Mouse (Mus musculus): ENCODE data around the gene Spag9. TPM values are rescaled to one million over a fixed set of nuclear protein-coding genes. Genes with fewer than 3 reads are reported as not detected.

Spag9 gene
- polyA plus RNA-seq, 1 experiment = 12.6 TPM

DNA sequence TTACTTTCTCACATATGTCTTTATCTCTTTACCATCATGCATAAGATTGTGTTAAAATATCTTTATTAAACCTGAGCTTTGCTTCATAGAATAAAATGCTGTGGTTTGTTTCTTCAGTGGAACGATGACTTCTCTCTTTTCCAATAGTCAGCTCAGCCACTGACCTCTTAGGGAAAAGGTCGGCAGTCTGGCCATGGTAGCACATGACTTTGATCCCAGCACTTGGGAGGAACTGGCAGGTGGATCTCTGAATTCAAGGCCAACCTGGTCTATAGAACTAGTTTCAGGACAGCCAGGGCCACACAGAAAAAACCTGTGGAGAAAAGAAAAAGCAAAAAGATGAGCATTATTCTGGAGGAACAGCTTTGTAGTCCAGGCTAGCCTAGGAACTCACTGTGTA is 7.5 kb downstream of the Spag9 start:
- Histone ChIP-seq H3K27me3 (ENCODE audit: control insufficient read depth, insufficient read depth, insufficient read length) (no peaks in the 10 kb centered on the region), H3K79me3 (ENCODE audit: low read depth) (peaks cover 70% of the 10 kb centered on the region), H3K36me3 (ENCODE audit: control insufficient read depth, insufficient read depth) (peaks cover 5% of the 10 kb centered on the region), H3K79me2 (ENCODE audit: control insufficient read depth, insufficient read depth) (peaks cover 91% of the 10 kb centered on the region), H3K4me3 (ENCODE audit: insufficient read depth, poor library complexity, severe bottlenecking) (no peak overlapping the region), H3ac (ENCODE audit: control insufficient read depth, insufficient read length, low read depth) (no peak overlapping the region)
- TF ChIP-seq USF1 (IDR thresholded peaks at IDR 0.05; ENCODE audit: low read depth) (no peak), FOSL1 (IDR thresholded peaks at IDR 0.05; ENCODE audit: insufficient read depth, low read length, poor library complexity, severe bottlenecking) (no peak), CEBPB (IDR thresholded peaks at IDR 0.05; ENCODE audit: low read depth) (no peak), CTCF (IDR thresholded peaks at IDR 0.05; ENCODE audit: control insufficient read depth, insufficient read depth, insufficient read length) (no peak), MYOD1 (IDR thresholded peaks at IDR 0.05; ENCODE audit: control insufficient read depth, insufficient read length, low read depth) (no peak), MAX (IDR thresholded peaks at IDR 0.05) (no peak), MYOG (IDR thresholded peaks at IDR 0.05; ENCODE audit: control insufficient read depth, extremely low read depth, insufficient read length) (no peak)

DNA sequence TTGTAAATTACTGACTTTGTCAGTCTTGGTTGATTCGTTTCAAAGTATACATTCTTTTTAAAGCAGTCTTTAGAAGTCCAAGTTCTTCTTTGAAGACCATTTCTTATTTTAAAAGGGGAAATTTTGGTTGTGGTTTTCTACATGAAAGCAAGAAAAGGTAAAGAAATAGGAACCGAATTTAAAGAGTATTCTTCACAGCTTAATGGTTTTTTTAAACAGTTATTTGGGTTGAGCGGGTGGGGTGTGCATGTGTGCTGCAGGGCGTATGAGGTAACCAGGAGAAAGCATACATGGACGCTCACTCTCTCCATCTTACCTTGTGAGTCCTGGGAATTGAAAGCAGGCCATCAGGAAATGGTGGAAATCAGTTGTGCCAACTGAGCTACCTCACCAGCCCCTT is 23.2 kb downstream of the Spag9 start:
- TF ChIP-seq MYOD1 (IDR thresholded peaks at IDR 0.05; ENCODE audit: control insufficient read depth, insufficient read length, low read depth) (no peak), MAX (IDR thresholded peaks at IDR 0.05) (no peak), CEBPB (IDR thresholded peaks at IDR 0.05; ENCODE audit: low read depth) (no peak), USF1 (IDR thresholded peaks at IDR 0.05; ENCODE audit: low read depth) (no peak), CTCF (IDR thresholded peaks at IDR 0.05; ENCODE audit: control insufficient read depth, insufficient read depth, insufficient read length) (no peak), MYOG (IDR thresholded peaks at IDR 0.05; ENCODE audit: control insufficient read depth, extremely low read depth, insufficient read length) (no peak), FOSL1 (IDR thresholded peaks at IDR 0.05; ENCODE audit: insufficient read depth, low read length, poor library complexity, severe bottlenecking) (no peak)
- H3K27me3 ChIP-seq (ENCODE audit: control insufficient read depth, insufficient read depth, insufficient read length) = no peaks in the 10 kb centered on the region

DNA sequence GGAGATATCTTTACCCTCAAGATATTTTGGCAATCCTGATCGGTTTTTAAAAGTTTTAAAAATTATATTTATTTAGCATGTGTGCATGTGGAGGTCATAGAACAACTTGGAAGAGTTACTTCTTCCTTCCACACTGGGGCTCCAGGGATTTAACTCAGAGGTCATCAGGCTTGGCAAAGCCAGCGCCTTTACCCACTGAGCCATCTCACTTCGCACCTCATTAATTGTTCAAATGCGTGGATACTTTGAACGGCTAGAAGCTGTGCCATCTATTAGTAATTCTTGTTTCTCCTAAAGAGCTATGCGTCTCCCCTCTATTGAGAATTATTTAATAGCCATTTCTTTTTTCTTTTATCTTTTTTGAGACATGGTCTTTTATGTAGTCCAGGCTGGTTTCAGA is 24.5 kb downstream of the Spag9 start:
- Histone ChIP-seq H3K79me3 (ENCODE audit: low read depth) (peaks cover 44% of the 10 kb centered on the region), H3K79me2 (ENCODE audit: control insufficient read depth, insufficient read depth) (peaks cover 85% of the 10 kb centered on the region), H3K36me3 (ENCODE audit: control insufficient read depth, insufficient read depth) (peaks cover 22% of the 10 kb centered on the region), H3K4me3 (ENCODE audit: insufficient read depth, poor library complexity, severe bottlenecking) (no peak overlapping the region), H3ac (ENCODE audit: control insufficient read depth, insufficient read length, low read depth) (no peak overlapping the region), H3K27me3 (ENCODE audit: control insufficient read depth, insufficient read depth, insufficient read length) (no peaks in the 10 kb centered on the region)
- TF ChIP-seq USF1 (IDR thresholded peaks at IDR 0.05; ENCODE audit: low read depth) = no peak
- no peak for TF ChIP-seq MYOD1 (IDR thresholded peaks at IDR 0.05; ENCODE audit: control insufficient read depth, insufficient read length, low read depth)
- TF ChIP-seq MYOG (IDR thresholded peaks at IDR 0.05; ENCODE audit: control insufficient read depth, extremely low read depth, insufficient read length) = no peak
- TF ChIP-seq FOSL1 (IDR thresholded peaks at IDR 0.05; ENCODE audit: insufficient read depth, low read length, poor library complexity, severe bottlenecking) = no peak
- no peak for TF ChIP-seq CTCF (IDR thresholded peaks at IDR 0.05; ENCODE audit: control insufficient read depth, insufficient read depth, insufficient read length)
- TF ChIP-seq MAX (IDR thresholded peaks at IDR 0.05) = no peak
- no peak for TF ChIP-seq CEBPB (IDR thresholded peaks at IDR 0.05; ENCODE audit: low read depth)

More for the DNA sequence above, 23.2 kb downstream of the Spag9 start:
- Histone ChIP-seq H3ac (ENCODE audit: control insufficient read depth, insufficient read length, low read depth) (no peak overlapping the region), H3K79me2 (ENCODE audit: control insufficient read depth, insufficient read depth) (peaks cover 76% of the 10 kb centered on the region), H3K4me3 (ENCODE audit: insufficient read depth, poor library complexity, severe bottlenecking) (no peak overlapping the region), H3K36me3 (ENCODE audit: control insufficient read depth, insufficient read depth) (peaks cover 18% of the 10 kb centered on the region), H3K79me3 (ENCODE audit: low read depth) (peaks cover 34% of the 10 kb centered on the region)

DNA sequence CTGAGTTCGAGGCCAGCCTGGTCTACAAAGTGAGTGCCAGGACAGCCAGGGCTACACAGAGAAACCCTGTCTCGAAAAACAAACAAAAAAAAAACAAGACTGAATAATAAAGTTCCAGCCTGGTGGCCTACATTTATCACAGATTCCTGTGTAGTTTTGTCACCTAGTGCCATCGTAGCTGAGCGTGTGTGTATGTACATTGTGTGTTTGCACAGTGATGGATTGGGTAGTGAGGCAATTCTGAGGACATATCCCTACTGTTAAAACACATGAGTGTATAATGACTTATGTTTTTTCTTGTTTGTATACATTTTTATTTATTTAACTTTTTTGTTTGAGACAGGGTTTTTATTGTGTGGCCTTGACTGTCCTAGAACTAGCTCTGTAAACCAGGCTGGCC is 30.4 kb downstream of the Spag9 start:
- Histone ChIP-seq H3K79me2 (ENCODE audit: control insufficient read depth, insufficient read depth) (peaks cover 86% of the 10 kb centered on the region), H3K4me3 (ENCODE audit: insufficient read depth, poor library complexity, severe bottlenecking) (no peak overlapping the region), H3ac (ENCODE audit: control insufficient read depth, insufficient read length, low read depth) (no peak overlapping the region), H3K79me3 (ENCODE audit: low read depth) (peaks cover 42% of the 10 kb centered on the region), H3K36me3 (ENCODE audit: control insufficient read depth, insufficient read depth) (peaks cover 4% of the 10 kb centered on the region), H3K27me3 (ENCODE audit: control insufficient read depth, insufficient read depth, insufficient read length) (no peaks in the 10 kb centered on the region)
- no peak for TF ChIP-seq CEBPB (IDR thresholded peaks at IDR 0.05; ENCODE audit: low read depth)

DNA sequence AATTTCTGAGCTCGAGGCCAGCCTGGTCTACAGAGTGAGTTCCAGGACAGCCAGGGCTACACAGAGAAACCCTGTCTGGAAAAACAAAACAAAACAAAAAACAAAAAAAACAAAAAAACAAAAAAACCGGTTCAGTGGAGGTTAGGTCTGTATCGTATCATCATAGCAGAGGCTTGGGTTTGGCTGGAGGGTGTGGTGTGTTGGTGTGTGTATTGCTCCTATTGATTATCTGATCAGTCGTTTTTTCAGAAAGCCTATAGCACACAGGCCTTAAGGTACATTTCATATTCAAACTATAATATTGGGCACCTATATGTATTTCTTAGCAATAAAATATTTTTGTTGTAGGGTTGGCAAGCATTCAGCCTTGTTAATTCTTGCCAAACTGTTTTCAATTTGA is 36.2 kb downstream of the Spag9 start:
- no peak overlapping the region for H3ac ChIP-seq (ENCODE audit: control insufficient read depth, insufficient read length, low read depth)
- H3K4me3 ChIP-seq (ENCODE audit: insufficient read depth, poor library complexity, severe bottlenecking) = no peak overlapping the region
- TF ChIP-seq MAX (IDR thresholded peaks at IDR 0.05) = no peak
- no peak for TF ChIP-seq MYOD1 (IDR thresholded peaks at IDR 0.05; ENCODE audit: control insufficient read depth, insufficient read length, low read depth)
- no peak for TF ChIP-seq CEBPB (IDR thresholded peaks at IDR 0.05; ENCODE audit: low read depth)
- TF ChIP-seq FOSL1 (IDR thresholded peaks at IDR 0.05; ENCODE audit: insufficient read depth, low read length, poor library complexity, severe bottlenecking) = no peak
- TF ChIP-seq CTCF (IDR thresholded peaks at IDR 0.05; ENCODE audit: control insufficient read depth, insufficient read depth, insufficient read length) = no peak
- no peak for TF ChIP-seq MYOG (IDR thresholded peaks at IDR 0.05; ENCODE audit: control insufficient read depth, extremely low read depth, insufficient read length)
- TF ChIP-seq USF1 (IDR thresholded peaks at IDR 0.05; ENCODE audit: low read depth) = no peak
- H3K79me2 ChIP-seq (ENCODE audit: control insufficient read depth, insufficient read depth) = peaks cover 91% of the 10 kb centered on the region
- no peaks in the 10 kb centered on the region for H3K27me3 ChIP-seq (ENCODE audit: control insufficient read depth, insufficient read depth, insufficient read length)
- no peaks in the 10 kb centered on the region for H3K36me3 ChIP-seq (ENCODE audit: control insufficient read depth, insufficient read depth)
- peaks cover 45% of the 10 kb centered on the region for H3K79me3 ChIP-seq (ENCODE audit: low read depth)

DNA sequence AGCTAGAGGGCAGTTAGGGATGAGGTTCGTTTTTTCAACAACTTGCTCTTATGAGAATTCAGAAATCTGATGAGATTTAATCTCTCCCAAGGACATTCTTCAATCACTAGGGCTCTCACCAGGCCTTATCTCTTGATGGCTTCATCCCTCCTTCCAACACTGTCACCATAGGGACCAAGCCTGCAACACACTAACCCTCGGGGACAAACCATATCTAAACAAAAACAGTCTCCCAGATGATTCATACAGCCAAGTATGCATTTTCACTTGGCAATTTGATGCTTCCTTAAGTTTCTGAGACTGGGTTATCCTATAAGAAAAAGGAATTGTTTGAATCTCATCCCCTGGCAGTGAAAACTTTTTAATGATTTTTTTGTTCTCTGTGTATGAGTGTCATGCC is 37.1 kb downstream of the Spag9 start:
- no peak overlapping the region for H3ac ChIP-seq (ENCODE audit: control insufficient read depth, insufficient read length, low read depth)
- H3K27me3 ChIP-seq (ENCODE audit: control insufficient read depth, insufficient read depth, insufficient read length) = no peaks in the 10 kb centered on the region
- H3K79me2 ChIP-seq (ENCODE audit: control insufficient read depth, insufficient read depth) = peaks cover 87% of the 10 kb centered on the region
- H3K36me3 ChIP-seq (ENCODE audit: control insufficient read depth, insufficient read depth) = peaks cover 2% of the 10 kb centered on the region
- H3K79me3 ChIP-seq (ENCODE audit: low read depth) = peaks cover 44% of the 10 kb centered on the region
- TF ChIP-seq FOSL1 (IDR thresholded peaks at IDR 0.05; ENCODE audit: insufficient read depth, low read length, poor library complexity, severe bottlenecking) (no peak), USF1 (IDR thresholded peaks at IDR 0.05; ENCODE audit: low read depth) (no peak), MYOD1 (IDR thresholded peaks at IDR 0.05; ENCODE audit: control insufficient read depth, insufficient read length, low read depth) (no peak), CTCF (IDR thresholded peaks at IDR 0.05; ENCODE audit: control insufficient read depth, insufficient read depth, insufficient read length) (no peak), CEBPB (IDR thresholded peaks at IDR 0.05; ENCODE audit: low read depth) (no peak), MAX (IDR thresholded peaks at IDR 0.05) (no peak), MYOG (IDR thresholded peaks at IDR 0.05; ENCODE audit: control insufficient read depth, extremely low read depth, insufficient read length) (no peak)
- no peak overlapping the region for H3K4me3 ChIP-seq (ENCODE audit: insufficient read depth, poor library complexity, severe bottlenecking)
